Mouse (Mus musculus) mature B cell (primary cell): ENCODE data around the gene Flrt1.

ENCODE experiments used
- in situ Hi-C: fragments of 300-500 bp; cut with MboI; formaldehyde crosslinking; loops from 2 replicates; pipeline ENCODE4 v1.14.3; 2019

Gene Flrt1

DNA sequence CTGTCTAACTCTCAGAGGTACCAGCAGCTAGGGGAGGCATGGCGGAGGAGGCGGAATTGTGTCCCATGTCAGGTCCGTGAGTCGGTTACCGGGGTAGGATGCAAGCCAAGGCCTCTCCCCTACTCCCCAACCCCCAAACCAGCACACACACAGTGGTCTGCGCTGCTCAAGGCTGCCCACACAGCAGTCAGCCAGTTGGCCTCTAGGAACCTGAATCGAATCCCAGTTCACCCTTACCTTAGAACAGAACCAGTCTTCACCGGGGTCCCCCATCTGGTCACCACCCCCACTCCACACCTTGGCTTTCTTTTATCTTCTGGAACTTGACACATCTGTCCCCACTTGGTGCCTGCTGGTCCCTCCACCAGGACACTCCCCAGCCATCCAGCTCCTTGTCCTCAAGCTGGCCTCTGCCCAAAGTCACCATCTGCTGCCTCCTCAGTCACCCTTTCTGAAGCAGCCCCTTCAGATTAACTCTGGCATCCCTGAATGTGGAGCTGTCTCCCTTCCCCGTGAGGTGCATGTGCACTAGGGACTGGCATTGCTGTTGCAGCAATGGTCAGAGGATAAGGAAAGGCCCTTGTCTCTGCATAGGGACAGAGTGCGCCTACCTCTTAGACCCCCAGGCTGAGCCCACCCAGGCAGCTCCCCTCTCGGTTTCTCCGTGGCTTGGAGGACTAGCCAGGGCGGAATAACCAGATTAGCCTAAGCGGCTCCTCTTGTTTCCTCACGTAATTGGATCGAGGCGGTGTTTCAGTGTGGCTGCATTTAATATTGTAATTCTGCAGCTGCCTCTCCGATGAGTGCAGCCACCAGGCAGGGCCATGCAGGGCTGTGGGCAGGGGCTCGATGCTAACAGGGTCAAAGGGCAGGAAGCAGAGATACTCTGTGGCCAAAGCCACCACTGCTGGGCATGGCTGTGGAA, 23.3 kb upstream of the Flrt1 start:
- in situ Hi-C loops: no loop called here

- in situ Hi-C loops: no loop called here
Observed at GRCm38 (mm10) chr19:7126933-7127332, 21.4 kb upstream of the Flrt1 start.

DNA sequence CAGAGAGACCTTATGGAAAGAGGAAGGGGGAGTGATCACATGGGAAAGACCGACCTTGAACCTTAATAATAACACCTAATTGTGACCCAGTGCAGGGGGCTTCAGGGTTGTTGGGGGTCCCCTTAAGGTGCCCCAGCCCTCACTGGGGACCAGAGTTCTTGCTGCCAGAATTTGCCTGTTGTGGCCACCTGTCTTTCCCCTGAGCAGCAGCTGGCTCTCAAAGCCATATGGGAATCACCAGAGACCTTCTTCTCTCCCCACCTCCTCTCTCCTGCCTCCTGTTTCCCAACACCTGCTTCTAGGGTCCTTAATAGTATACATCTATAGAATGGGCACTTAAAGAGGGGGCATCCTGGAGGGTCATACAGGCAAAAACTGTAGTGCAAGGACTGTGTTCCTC, 20.7 kb upstream of the Flrt1 start:
- in situ Hi-C loops: no loop called here

- in situ Hi-C loops: no loop called here
Observed at GRCm38 (mm10) chr19:7125526-7126156, 20.1 kb upstream of the Flrt1 start.

- in situ Hi-C loops: no loop called here
Observed at GRCm38 (mm10) chr19:7122698-7123306, 17.3 kb upstream of the Flrt1 start.

- in situ Hi-C loops: no loop called here
Observed at GRCm38 (mm10) chr19:7122277-7122676, 16.7 kb upstream of the Flrt1 start.

- in situ Hi-C loops: no loop called here
Observed at GRCm38 (mm10) chr19:7121252-7121651, 15.7 kb upstream of the Flrt1 start.

DNA sequence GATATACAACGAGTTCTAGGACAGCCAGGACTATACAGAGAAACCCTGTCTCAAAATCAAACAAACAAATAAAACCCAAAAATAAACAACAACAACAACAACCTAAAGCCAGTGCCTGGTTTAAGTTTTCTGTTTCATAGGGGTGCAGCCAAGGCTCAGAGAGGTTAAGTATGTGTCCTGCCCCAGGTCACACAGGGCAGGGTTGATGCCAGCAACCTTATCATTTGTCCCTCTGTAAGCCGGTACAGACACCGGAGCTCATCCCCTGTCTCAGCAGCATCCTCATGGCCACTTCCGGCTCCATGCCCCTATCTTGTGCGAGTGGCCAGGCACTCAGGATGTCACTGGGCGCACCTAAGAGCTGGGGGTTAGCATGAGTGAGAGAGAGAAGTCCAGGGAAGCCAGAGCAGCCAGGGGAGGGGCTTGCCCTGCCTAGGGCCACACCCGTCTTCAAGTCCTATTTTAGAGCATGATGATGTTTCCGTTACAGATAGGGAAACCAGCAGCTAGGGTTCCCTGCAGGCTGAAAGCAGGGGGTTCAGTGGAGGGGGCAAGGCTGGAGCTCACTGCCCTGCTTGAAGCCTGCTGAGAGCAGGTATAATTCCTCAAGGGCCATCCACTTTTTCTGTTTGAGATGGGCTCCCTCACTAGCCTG, 12.3 kb upstream of the Flrt1 start:
- in situ Hi-C loops: no loop called here

DNA sequence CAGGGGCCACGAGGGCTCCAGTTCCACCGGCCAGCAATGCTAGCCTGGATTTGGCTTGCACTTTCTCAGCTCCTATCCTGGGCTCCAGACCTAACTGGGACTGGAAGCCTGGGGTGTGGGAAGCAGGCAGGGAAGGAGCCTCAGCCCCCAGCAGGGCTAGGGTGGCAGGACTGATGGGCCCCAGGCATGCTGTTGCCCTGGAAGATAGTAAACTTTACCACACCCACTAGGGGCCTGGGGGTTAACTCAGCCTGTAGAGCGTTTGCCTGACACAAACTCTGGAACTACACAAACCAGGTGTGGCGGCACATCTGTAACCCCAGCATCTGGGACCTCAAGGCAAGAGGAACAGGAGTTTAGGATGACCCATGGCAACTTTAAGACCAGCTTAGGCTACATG, 11.6 kb upstream of the Flrt1 start:
- in situ Hi-C loops: no loop called here

DNA sequence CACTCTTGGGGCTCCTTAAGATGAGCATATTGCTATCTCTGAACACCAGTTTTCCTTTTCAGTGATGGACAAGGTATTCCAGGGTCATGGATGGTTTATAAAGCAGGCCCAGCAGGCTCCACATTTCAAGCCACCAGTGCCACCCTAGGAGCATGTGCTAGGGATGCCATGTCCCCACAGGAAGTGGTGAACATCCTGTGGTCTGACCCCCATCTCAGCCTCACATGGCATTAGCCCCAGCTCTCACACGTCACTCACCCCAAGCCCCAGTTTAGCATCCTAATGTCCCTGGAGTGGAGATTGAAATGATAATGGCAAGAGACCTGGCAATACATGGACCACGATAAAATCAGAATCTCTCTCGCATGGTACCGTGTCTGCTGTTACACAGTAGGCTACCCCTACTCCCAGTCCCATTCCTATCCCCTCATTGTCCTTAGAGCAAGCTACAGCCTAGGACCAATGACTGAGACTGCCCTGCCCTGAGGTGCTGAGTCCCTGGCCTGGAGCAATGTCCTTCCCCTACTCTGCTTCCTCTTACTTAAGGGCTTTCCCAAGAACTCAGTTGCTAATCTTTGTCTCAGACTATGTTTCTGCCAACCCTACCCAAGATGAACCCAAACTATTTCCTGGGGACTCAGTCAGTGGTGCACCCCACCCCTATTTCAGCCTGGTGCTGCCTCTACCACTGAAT, 10.7 kb upstream of the Flrt1 start:
- in situ Hi-C loops: no loop called here

DNA sequence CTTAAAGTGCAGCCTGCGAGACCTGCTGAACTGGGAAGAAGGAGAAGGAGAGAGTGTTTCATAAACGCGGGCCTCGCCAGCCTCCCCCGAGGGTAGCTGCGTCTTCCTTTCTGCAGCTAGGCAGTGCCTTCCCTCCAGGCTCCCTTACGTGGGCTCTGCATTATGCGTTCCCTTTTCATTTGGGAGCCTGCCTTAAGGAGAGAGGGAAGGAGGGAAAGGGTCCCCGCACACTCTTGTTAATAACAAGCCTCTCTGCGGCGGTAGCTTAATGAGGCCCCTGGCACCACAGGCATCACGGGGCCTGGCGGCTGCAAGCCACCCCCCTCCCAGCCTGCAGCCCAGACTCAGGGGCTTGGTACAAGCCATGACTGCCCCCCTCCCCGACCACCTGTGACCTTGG, 8.0 kb upstream of the Flrt1 start:
- in situ Hi-C loops: no loop called here

GRCm38 (mm10) chr19:7112628-7113027, 7.1 kb upstream of the Flrt1 start:
- in situ Hi-C loops: no loop called here

- in situ Hi-C loops: no loop called here
Observed at GRCm38 (mm10) chr19:7111710-7112109, 6.2 kb upstream of the Flrt1 start.

DNA sequence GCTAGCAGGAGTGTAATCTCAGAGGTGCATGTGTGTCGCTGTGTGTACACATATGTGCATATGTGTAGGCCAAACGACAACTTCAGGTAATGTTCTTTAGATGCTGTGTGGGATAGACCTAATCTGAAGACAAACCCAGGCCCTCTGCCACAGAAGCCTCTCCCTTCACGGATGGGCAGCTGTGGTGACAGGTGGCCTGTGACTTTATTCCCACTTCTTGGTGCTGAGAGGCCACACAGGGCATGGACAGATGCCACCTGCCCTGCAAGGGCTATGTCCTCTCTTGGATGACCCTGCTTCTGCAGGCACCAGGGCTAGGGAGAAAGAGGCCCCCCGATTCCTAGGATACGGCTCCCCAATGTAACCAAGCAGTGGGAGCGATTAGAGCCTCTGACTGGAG, 5.8 kb upstream of the Flrt1 start:
- in situ Hi-C loops: no loop called here

DNA sequence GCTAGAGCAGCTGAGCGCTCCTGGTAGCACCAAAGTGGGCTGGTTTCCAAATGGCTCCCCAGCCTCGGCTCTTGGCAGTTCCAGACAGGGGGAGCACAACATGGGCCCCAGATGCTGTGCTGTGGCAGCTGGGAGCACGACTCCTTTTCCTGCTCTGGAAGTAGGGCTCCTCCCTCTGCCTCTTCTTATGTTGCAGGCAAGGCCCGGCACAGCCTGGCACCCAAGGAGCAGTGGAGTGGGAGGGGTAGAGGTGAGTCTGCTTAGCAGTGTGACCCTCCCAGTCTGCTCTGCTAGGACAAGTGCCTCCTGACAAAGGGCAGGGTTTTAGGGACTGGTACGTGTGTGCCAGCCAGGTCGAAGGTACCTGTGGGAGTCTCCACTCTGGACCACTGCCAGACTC, 5.3 kb upstream of the Flrt1 start:
- in situ Hi-C loops: no loop called here

GRCm38 (mm10) chr19:7110097-7110496, 4.6 kb upstream of the Flrt1 start:
- in situ Hi-C loops: no loop called here

DNA sequence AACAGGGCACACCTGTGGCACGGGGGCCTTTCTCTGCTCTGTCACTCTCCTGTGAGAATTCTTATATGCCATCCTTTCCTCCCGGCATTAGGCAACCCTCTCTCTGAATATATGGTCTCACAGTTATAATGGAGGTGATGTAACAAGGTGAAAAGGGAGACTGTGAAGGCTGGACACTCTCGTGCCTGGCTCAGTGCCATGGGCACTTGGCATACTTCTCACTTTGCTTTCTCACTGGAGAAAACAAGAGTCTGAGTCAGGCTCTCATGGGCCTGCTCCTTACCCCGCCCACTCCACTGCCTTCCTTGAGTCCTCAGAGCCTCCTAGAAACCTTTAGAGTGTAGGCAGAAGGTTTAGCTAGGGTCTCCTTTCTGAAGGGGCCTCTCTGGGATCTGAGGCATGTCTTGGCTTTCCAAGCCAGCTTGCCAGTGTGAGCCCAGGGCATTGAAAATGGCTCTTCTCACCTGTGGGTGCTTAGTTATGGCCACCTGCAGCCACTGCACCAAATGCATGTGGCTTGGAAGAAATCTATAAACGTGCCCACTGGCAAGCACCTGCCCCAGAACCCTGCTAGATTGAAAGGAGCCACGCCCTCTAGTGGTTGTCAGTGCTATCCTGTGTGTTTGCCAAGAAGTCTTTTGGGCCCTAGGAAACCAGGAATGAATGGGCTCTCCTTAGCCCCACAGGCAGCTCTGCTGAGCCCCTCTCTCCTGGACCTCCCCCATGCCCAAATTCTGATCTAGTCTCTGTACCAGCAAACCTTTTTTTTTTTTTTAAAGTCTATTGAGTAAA, 2.8 kb upstream of the Flrt1 start:
- in situ Hi-C loops: no loop called here

DNA sequence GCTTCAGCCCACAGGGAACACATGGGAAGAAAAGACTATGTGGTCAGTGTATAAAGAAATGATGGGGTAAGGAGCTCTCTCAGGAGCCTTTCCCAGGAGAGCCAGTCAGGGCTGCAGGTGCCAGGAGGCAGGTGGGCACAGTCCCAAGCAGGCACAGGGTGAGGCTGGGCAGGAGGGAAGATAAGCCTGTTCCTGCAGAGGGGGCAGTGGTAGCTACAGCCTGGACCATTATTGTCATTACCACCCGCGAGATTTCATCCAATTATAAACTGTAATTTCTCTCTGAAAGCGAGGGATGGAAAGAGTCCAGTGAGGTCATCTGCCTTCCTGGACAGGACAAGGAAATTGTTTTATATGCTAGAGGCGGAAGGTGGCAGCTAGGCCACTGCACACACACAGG, 1.6 kb upstream of the Flrt1 start:
- in situ Hi-C loops: no loop called here

- in situ Hi-C loops: no loop called here
Observed at GRCm38 (mm10) chr19:7106566-7106965, 1.0 kb upstream of the Flrt1 start.

GRCm38 (mm10) chr19:7103993-7104401, 1.5 kb downstream of the Flrt1 start:
- in situ Hi-C loops: no loop called here
